Mouse (Mus musculus) erythroblast, embryonic 14.5 days (primary cell): ENCODE measurements at regions not wholly inside any gene's neighbourhood (a gene's known extent, or its start where the extent isn't known, plus 50 kb on each side); places are given as distances from the start of the nearest gene placed in this dataset.

Experiments used
- GATA1 ChIP-seq: IDR thresholded peaks from 2 replicates; pipeline ENCODE4 v1.6.1; 2012; ENCODE audit warnings: low read length, inconsistent platforms, mixed read lengths
- TAL1 ChIP-seq: IDR thresholded peaks from 3 replicates; pipeline ENCODE4 v1.6.1; 2012; ENCODE audit warnings: low read length, inconsistent platforms, mixed read lengths

- no peak for TF ChIP-seq TAL1
- TF ChIP-seq GATA1, result no peak
Observed at GRCm38 (mm10) chr10:98461538-98461937, 452.7 kb upstream of the Atp2b1 start.
